Mouse (Mus musculus) small intestine, adult 2 months (tissue): ENCODE data around the gene Ltb.
A peak's percentile ranks its signal among the peaks of the same experiment; 100 is the strongest.

ENCODE experiments used
- CTCF ChIP-seq: fragments of 200-500 bp; IDR thresholded peaks from 2 replicates; pipeline ENCODE4 v1.5.1; 2012; ENCODE audit warnings: low read depth, mild to moderate bottlenecking, control low read depth, inconsistent platforms, low read length, moderate library complexity, mixed read lengths; ENCODE audit not compliant: insufficient replicate concordance, insufficient read length; ENCODE audit errors: extremely low read depth
- POLR2A ChIP-seq: fragments of 200-500 bp; IDR thresholded peaks from 2 replicates; pipeline ENCODE4 v1.6.1; 2012; ENCODE audit warnings: low read depth, mild to moderate bottlenecking, control low read depth, inconsistent platforms, low read length, moderate library complexity

- TF ChIP-seq CTCF (peak; percentile 32; the same call in 1 of the 2 replicates), POLR2A (no peak)
Observed at GRCm38 (mm10) chr17:35168541-35169207, 25.6 kb upstream of the Ltb start.
